Mouse (Mus musculus): ENCODE results near the gene Pim1. TPM values are rescaled to one million over a fixed set of nuclear protein-coding genes. Genes with fewer than 3 reads are reported as not detected.

Pim1 gene
- polyA plus RNA-seq, 1 experiment from 2014 or later: 16.8 TPM

DNA sequence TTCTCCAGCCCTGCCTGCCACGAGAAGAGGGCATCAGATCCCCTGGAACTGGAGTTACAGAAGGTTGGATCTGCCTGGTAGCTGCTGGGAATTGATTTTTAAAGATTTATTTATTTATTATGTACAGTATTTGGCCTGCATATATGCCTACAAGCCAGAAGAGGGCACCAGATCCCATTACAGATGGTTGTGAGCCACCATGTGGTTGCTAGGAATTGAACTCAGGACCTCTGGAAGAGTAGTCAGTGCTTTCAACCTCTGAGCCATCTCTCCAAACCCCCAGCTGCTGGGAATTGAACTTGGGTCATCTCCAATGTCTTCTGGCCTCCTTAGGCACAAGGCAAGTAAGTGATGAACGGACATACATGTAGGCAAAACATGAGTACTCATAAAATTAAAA lies 53.5 kb downstream of the Pim1 start:
- no peak overlapping the region for H3K4me2 ChIP-seq (replicated peaks)
- WGBS: 76% methylated on average over 2 of the region's 2 CpGs
- no peak overlapping the region for H3K27ac ChIP-seq (replicated peaks)
- H3K9ac ChIP-seq (replicated peaks): no peak overlapping the region
- peaks cover 6% of the 10 kb centered on the region; the same call in 1 of the 2 replicates for H3K27me3 ChIP-seq
- no peak overlapping the region for H3K4me3 ChIP-seq
- ATAC-seq (ENCODE audit: low FRiP score, low read depth): no peak
- no peaks in the 10 kb centered on the region for H3K9me3 ChIP-seq
- H3K4me1 ChIP-seq: no peaks in the 10 kb centered on the region
- H3K36me3 ChIP-seq: no peaks in the 10 kb centered on the region

DNA sequence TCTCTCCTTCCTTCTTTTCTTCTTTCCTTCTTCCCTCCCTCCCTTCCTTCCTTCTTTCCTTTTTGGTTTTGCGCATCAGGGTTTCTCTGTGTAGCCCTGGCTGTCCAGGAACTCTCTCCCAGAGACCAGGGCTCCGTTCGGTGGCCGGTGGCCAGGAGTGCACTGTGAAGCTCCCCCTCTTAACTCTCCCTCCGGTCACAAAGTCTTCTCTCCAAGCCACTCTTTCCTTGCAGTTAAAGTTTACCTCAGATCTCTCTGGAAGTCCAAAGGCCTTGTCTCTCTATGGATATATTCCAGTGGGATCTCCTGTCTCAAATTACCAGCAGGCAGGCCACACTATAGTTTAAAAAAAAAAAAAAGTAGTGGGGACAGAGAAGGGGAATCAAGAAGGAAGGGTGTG lies 54.7 kb downstream of the Pim1 start:
- no peak overlapping the region for H3K27ac ChIP-seq (replicated peaks)
- peaks cover 3% of the 10 kb centered on the region for H3K4me1 ChIP-seq
- H3K4me2 ChIP-seq (replicated peaks): no peak overlapping the region
- no peak for ATAC-seq (ENCODE audit: low FRiP score, low read depth)
- WGBS: 93% methylated on average over 5 of the region's 5 CpGs
- H3K9me3 ChIP-seq: no peaks in the 10 kb centered on the region
- no peak overlapping the region for H3K4me3 ChIP-seq
- H3K36me3 ChIP-seq: no peaks in the 10 kb centered on the region
- H3K27me3 ChIP-seq: peaks cover 6% of the 10 kb centered on the region; the same call in 1 of the 2 replicates
- no peak overlapping the region for H3K9ac ChIP-seq (replicated peaks)

Other genes with a start within 250 kb of the Pim1 start
- 124 and 129 TPM in 2 replicates for gene Ppil1, start 226.6 kb upstream of the Pim1 start, polyA plus RNA-seq (2016; fragmentation: Nextera tagmentation; extraction: Ambion mirVana)
- 71.7 and 73.7 TPM in 2 replicates for gene BC004004, start 222.0 kb upstream of the Pim1 start, polyA plus RNA-seq (2016; fragmentation: Nextera tagmentation; extraction: Ambion mirVana)
- 1.3 and 2.0 TPM in 2 replicates for gene Pi16, start 173.1 kb upstream of the Pim1 start, polyA plus RNA-seq (2016; fragmentation: Nextera tagmentation; extraction: Ambion mirVana)
- gene Mtch1, start 142.8 kb upstream of the Pim1 start, polyA plus RNA-seq (2016; fragmentation: Nextera tagmentation; extraction: Ambion mirVana): 407 and 436 TPM in 2 replicates
- gene Fgd2, start 129.8 kb upstream of the Pim1 start, polyA plus RNA-seq (2016; fragmentation: Nextera tagmentation; extraction: Ambion mirVana): 3.6 and 5.3 TPM in 2 replicates
- not detected in 2 replicates for gene Gm17657, start 58.9 kb downstream of the Pim1 start, polyA plus RNA-seq (2016; fragmentation: Nextera tagmentation; extraction: Ambion mirVana)
- gene Tbc1d22b, start 59.0 kb downstream of the Pim1 start, polyA plus RNA-seq (2016; fragmentation: Nextera tagmentation; extraction: Ambion mirVana): 24.1 and 28.0 TPM in 2 replicates
- 2.0 and 2.1 TPM in 2 replicates for gene Tmem217, start 61.6 kb downstream of the Pim1 start, polyA plus RNA-seq (2016; fragmentation: Nextera tagmentation; extraction: Ambion mirVana)
- 98.2 and 101 TPM in 2 replicates for gene Rnf8, start 124.0 kb downstream of the Pim1 start, polyA plus RNA-seq (2016; fragmentation: Nextera tagmentation; extraction: Ambion mirVana)
- 5.0 TPM in 2 replicates for gene Gm28043, start 124.1 kb downstream of the Pim1 start, polyA plus RNA-seq (2016; fragmentation: Nextera tagmentation; extraction: Ambion mirVana)
- 162 TPM in 2 replicates for gene Cmtr1, start 169.8 kb downstream of the Pim1 start, polyA plus RNA-seq (2016; fragmentation: Nextera tagmentation; extraction: Ambion mirVana)
- gene Ccdc167, start 226.3 kb downstream of the Pim1 start, polyA plus RNA-seq (2016; fragmentation: Nextera tagmentation; extraction: Ambion mirVana): 15.6 and 15.9 TPM in 2 replicates

All from midbrain, embryonic 12.5 days (tissue).